Mouse (Mus musculus): ENCODE data around the gene Srrm4. TPM values are rescaled to one million over a fixed set of nuclear protein-coding genes. Genes with fewer than 3 reads are reported as not detected.
"Not testable (repeated sequence)": the region's sequence is repeated elsewhere in the genome, so short reads cannot be mapped to it uniquely, and the experiment has no call there.

The Srrm4 gene
- polyA plus RNA-seq, 1 experiment from 2014 or later: 22.6 TPM

GRCm38 (mm10) chr5:116438328-116438727 is 153.3 kb downstream of the Srrm4 start:
- DNase-seq (no peak), ATAC-seq (ENCODE audit: low FRiP score, low TSS enrichment) (no peak)
- no peak overlapping the region for H3K27ac ChIP-seq (replicated peaks; ENCODE audit: low read depth, low read length)
- H3K9ac ChIP-seq (replicated peaks; ENCODE audit: low read length): no peak overlapping the region
- H3K4me3 ChIP-seq (replicated peaks; ENCODE audit: low read depth, low read length): no peak overlapping the region
- H3K27me3 ChIP-seq (ENCODE audit: control insufficient read depth, insufficient read depth, low read length): no peaks in the 10 kb centered on the region
- H3K4me2 ChIP-seq (ENCODE audit: low read length): no peak overlapping the region
- H3K4me1 ChIP-seq (ENCODE audit: control insufficient read depth, insufficient read depth, low read length): 0 out of 2 replicates have a peak, but pooled peaks cover 3% of the 10 kb centered on the region
- peaks cover 7% of the 10 kb centered on the region; the same call in 1 of the 2 replicates for H3K36me3 ChIP-seq (ENCODE audit: control insufficient read depth, insufficient read depth, low read length)
- WGBS: 44% methylated on average over 4 of the region's 4 CpGs
- H3K9me3 ChIP-seq (ENCODE audit: control insufficient read depth, low read length): no peaks in the 10 kb centered on the region

GRCm38 (mm10) chr5:116436117-116436516 is 155.5 kb downstream of the Srrm4 start:
- no peak for DNase-seq
- Histone ChIP-seq H3K4me2 (ENCODE audit: low read length) (no peak overlapping the region), H3K9me3 (ENCODE audit: control insufficient read depth, low read length) (no peaks in the 10 kb centered on the region), H3K4me3 (replicated peaks; ENCODE audit: low read depth, low read length) (no peak overlapping the region), H3K27ac (replicated peaks; ENCODE audit: low read depth, low read length) (no peak overlapping the region), H3K9ac (replicated peaks; ENCODE audit: low read length) (no peak overlapping the region), H3K36me3 (ENCODE audit: control insufficient read depth, insufficient read depth, low read length) (no peaks in the 10 kb centered on the region), H3K4me1 (ENCODE audit: control insufficient read depth, insufficient read depth, low read length) (no peaks in the 10 kb centered on the region), H3K27me3 (ENCODE audit: control insufficient read depth, insufficient read depth, low read length) (no peaks in the 10 kb centered on the region)
- no peak for ATAC-seq (ENCODE audit: low FRiP score, low TSS enrichment)

GRCm38 (mm10) chr5:116434976-116435850 is 156.4 kb downstream of the Srrm4 start:
- Histone ChIP-seq H3K9me3 (ENCODE audit: control insufficient read depth, low read length) (no peaks in the 10 kb centered on the region), H3K4me2 (ENCODE audit: low read length) (no peak overlapping the region), H3K36me3 (ENCODE audit: control insufficient read depth, insufficient read depth, low read length) (no peaks in the 10 kb centered on the region), H3K4me1 (ENCODE audit: control insufficient read depth, insufficient read depth, low read length) (no peaks in the 10 kb centered on the region), H3K27me3 (ENCODE audit: control insufficient read depth, insufficient read depth, low read length) (no peaks in the 10 kb centered on the region), H3K9ac (replicated peaks; ENCODE audit: low read length) (no peak overlapping the region), H3K27ac (replicated peaks; ENCODE audit: low read depth, low read length) (no peak overlapping the region), H3K4me3 (replicated peaks; ENCODE audit: low read depth, low read length) (no peak overlapping the region)
- peak; percentile 66 for DNase-seq
- ATAC-seq (ENCODE audit: low FRiP score, low TSS enrichment): no peak
- WGBS: 55% methylated on average over 13 of the region's 13 CpGs

GRCm38 (mm10) chr5:116432871-116433270 is 158.7 kb downstream of the Srrm4 start:
- ATAC-seq (ENCODE audit: low FRiP score, low TSS enrichment): no peak
- H3K4me1 ChIP-seq (ENCODE audit: control insufficient read depth, insufficient read depth, low read length): no peaks in the 10 kb centered on the region
- no peaks in the 10 kb centered on the region for H3K27me3 ChIP-seq (ENCODE audit: control insufficient read depth, insufficient read depth, low read length)
- no peak overlapping the region for H3K4me3 ChIP-seq (replicated peaks; ENCODE audit: low read depth, low read length)
- no peak overlapping the region for H3K27ac ChIP-seq (replicated peaks; ENCODE audit: low read depth, low read length)
- no peak for DNase-seq
- no peak overlapping the region for H3K9ac ChIP-seq (replicated peaks; ENCODE audit: low read length)
- H3K4me2 ChIP-seq (ENCODE audit: low read length): no peak overlapping the region
- 48% methylated on average over 7 of the region's 7 CpGs for WGBS
- H3K9me3 ChIP-seq (ENCODE audit: control insufficient read depth, low read length): no peaks in the 10 kb centered on the region; the same call in 1 of the 2 replicates
- H3K36me3 ChIP-seq (ENCODE audit: control insufficient read depth, insufficient read depth, low read length): no peaks in the 10 kb centered on the region

- Histone ChIP-seq H3K4me1 (ENCODE audit: control insufficient read depth, insufficient read depth, low read length) (peaks cover 13% of the 10 kb centered on the region), H3K27me3 (ENCODE audit: control insufficient read depth, insufficient read depth, low read length) (0 out of 2 replicates have a peak, but pooled peaks cover 3% of the 10 kb centered on the region), H3K9ac (replicated peaks; ENCODE audit: low read length) (no peak overlapping the region), H3K36me3 (ENCODE audit: control insufficient read depth, insufficient read depth, low read length) (no peaks in the 10 kb centered on the region), H3K9me3 (ENCODE audit: control insufficient read depth, low read length) (no peaks in the 10 kb centered on the region; the same call in 1 of the 2 replicates), H3K4me2 (ENCODE audit: low read length) (no peak overlapping the region), H3K27ac (replicated peaks; ENCODE audit: low read depth, low read length) (no peak overlapping the region), H3K4me3 (replicated peaks; ENCODE audit: low read depth, low read length) (no peak overlapping the region)
- no peak for DNase-seq
- 88% methylated on average over 2 of the region's 2 CpGs for WGBS
- ATAC-seq (ENCODE audit: low FRiP score, low TSS enrichment): no peak
Measured at GRCm38 (mm10) chr5:116426701-116427100, 164.9 kb downstream of the Srrm4 start.

GRCm38 (mm10) chr5:116425709-116426108 is 165.9 kb downstream of the Srrm4 start:
- H3K4me2 ChIP-seq (ENCODE audit: low read length); ATAC-seq (ENCODE audit: low FRiP score, low TSS enrichment); H3K9ac ChIP-seq (replicated peaks; ENCODE audit: low read length); H3K36me3 ChIP-seq (ENCODE audit: control insufficient read depth, insufficient read depth, low read length); H3K27me3 ChIP-seq (ENCODE audit: control insufficient read depth, insufficient read depth, low read length); H3K4me3 ChIP-seq (replicated peaks; ENCODE audit: low read depth, low read length); H3K27ac ChIP-seq (replicated peaks; ENCODE audit: low read depth, low read length); H3K9me3 ChIP-seq (ENCODE audit: control insufficient read depth, low read length); DNase-seq: not testable (repeated sequence)
- WGBS: 90% methylated on average over 3 of the region's 3 CpGs
- peaks cover 13% of the 10 kb centered on the region for H3K4me1 ChIP-seq (ENCODE audit: control insufficient read depth, insufficient read depth, low read length)

GRCm38 (mm10) chr5:116425273-116425672 is 166.3 kb downstream of the Srrm4 start:
- no peak overlapping the region for H3K4me3 ChIP-seq (replicated peaks; ENCODE audit: low read depth, low read length)
- no peak overlapping the region for H3K27ac ChIP-seq (replicated peaks; ENCODE audit: low read depth, low read length)
- no peaks in the 10 kb centered on the region for H3K36me3 ChIP-seq (ENCODE audit: control insufficient read depth, insufficient read depth, low read length)
- no peak for ATAC-seq (ENCODE audit: low FRiP score, low TSS enrichment)
- 72% methylated on average over 7 of the region's 7 CpGs for WGBS
- no peaks in the 10 kb centered on the region; the same call in 1 of the 2 replicates for H3K9me3 ChIP-seq (ENCODE audit: control insufficient read depth, low read length)
- 0 out of 2 replicates have a peak, but pooled peaks cover 3% of the 10 kb centered on the region for H3K27me3 ChIP-seq (ENCODE audit: control insufficient read depth, insufficient read depth, low read length)
- peaks cover 13% of the 10 kb centered on the region for H3K4me1 ChIP-seq (ENCODE audit: control insufficient read depth, insufficient read depth, low read length)
- H3K4me2 ChIP-seq (ENCODE audit: low read length): no peak overlapping the region
- no peak for DNase-seq
- H3K9ac ChIP-seq (replicated peaks; ENCODE audit: low read length): no peak overlapping the region

GRCm38 (mm10) chr5:116423746-116424145 is 167.9 kb downstream of the Srrm4 start:
- no peak for ATAC-seq (ENCODE audit: low FRiP score, low TSS enrichment)

More at GRCm38 (mm10) chr5:116423746-116424145, 167.9 kb downstream of the Srrm4 start:
- no peak overlapping the region for H3K27ac ChIP-seq (replicated peaks; ENCODE audit: low read depth, low read length)
- peaks cover 13% of the 10 kb centered on the region for H3K4me1 ChIP-seq (ENCODE audit: control insufficient read depth, insufficient read depth, low read length)
- no peaks in the 10 kb centered on the region for H3K36me3 ChIP-seq (ENCODE audit: control insufficient read depth, insufficient read depth, low read length)
- 0 out of 2 replicates have a peak, but pooled peaks cover 3% of the 10 kb centered on the region for H3K27me3 ChIP-seq (ENCODE audit: control insufficient read depth, insufficient read depth, low read length)
- WGBS: 89% methylated on average over 8 of the region's 8 CpGs
- no peak overlapping the region for H3K4me3 ChIP-seq (replicated peaks; ENCODE audit: low read depth, low read length)
- no peak overlapping the region for H3K9ac ChIP-seq (replicated peaks; ENCODE audit: low read length)
- no peaks in the 10 kb centered on the region for H3K9me3 ChIP-seq (ENCODE audit: control insufficient read depth, low read length)
- DNase-seq: no peak
- no peak overlapping the region for H3K4me2 ChIP-seq (ENCODE audit: low read length)
